Mouse (Mus musculus) ES-E14 (cell line): ENCODE data around the gene Hlcs. TPM values are rescaled to one million over a fixed set of nuclear protein-coding genes. Genes with fewer than 3 reads are reported as not detected.

Experiments
- DNase-seq: peaks from one replicate; pipeline ENCODE4 v3.0.0-alpha.2; 2013; ENCODE audit warnings: low read depth, low spot score
- H3K27ac ChIP-seq: 2 replicates; pipeline ENCODE4 v1.5.1; 2012; ENCODE audit warnings: low read depth, mild to moderate bottlenecking, low read length, moderate library complexity, mixed read lengths; ENCODE audit not compliant: poor library complexity, insufficient read depth, severe bottlenecking
- H3K36me3 ChIP-seq: 2 replicates; pipeline ENCODE4 v1.6.1; 2012; ENCODE audit warnings: mild to moderate bottlenecking, low read length, moderate library complexity, mixed read lengths; ENCODE audit not compliant: control insufficient read depth, poor library complexity, insufficient read depth, severe bottlenecking
- H3K4me1 ChIP-seq, 2 experiments: fragments of 150-350 bp in 1 of 2; sonication (generic) in 1 of 2; 2 replicates each; pipeline ENCODE4 v1.6.1; 2012; ENCODE audit warnings: low read length in 2 of 2, mild to moderate bottlenecking in 1 of 2, mixed read lengths in 1 of 2; ENCODE audit not compliant: control insufficient read depth in 2 of 2, insufficient read depth in 2 of 2, poor library complexity in 1 of 2
- H3K4me3 ChIP-seq, 2 experiments: fragments of 150-350 bp in 1 of 2; sonication (generic) in 1 of 2; 2 replicates each; pipeline ENCODE4 v1.5.1; 2012; ENCODE audit warnings: low read length in 2 of 2, low read depth in 1 of 2, mild to moderate bottlenecking in 1 of 2, mixed read lengths in 1 of 2; ENCODE audit not compliant: insufficient read depth in 1 of 2, poor library complexity in 1 of 2, severe bottlenecking in 1 of 2
- H3K9ac ChIP-seq: 2 replicates; pipeline ENCODE4 v1.6.1; 2012; ENCODE audit warnings: low read depth, mild to moderate bottlenecking, low read length, mixed read lengths; ENCODE audit not compliant: poor library complexity, insufficient read depth, severe bottlenecking
- H3K9me3 ChIP-seq: fragments of 150-350 bp; sonication (generic); 2 replicates; pipeline ENCODE4 v1.6.1; 2012; ENCODE audit warnings: low read depth, mild to moderate bottlenecking, low read length; ENCODE audit not compliant: control insufficient read depth, insufficient read depth
- CHD2 ChIP-seq: IDR thresholded peaks from 2 replicates; pipeline ENCODE4 v1.6.1; 2014; ENCODE audit warnings: mild to moderate bottlenecking, low read depth, low read length, inconsistent platforms
- HCFC1 ChIP-seq: IDR thresholded peaks from 2 replicates; pipeline ENCODE4 v1.6.1; 2012; ENCODE audit warnings: low read length, inconsistent platforms, borderline replicate concordance; ENCODE audit not compliant: insufficient read depth
- MAFK ChIP-seq: IDR thresholded peaks from 2 replicates; pipeline ENCODE4 v1.6.1; 2014; ENCODE audit warnings: mild to moderate bottlenecking, low read depth, low read length, inconsistent platforms; ENCODE audit not compliant: insufficient read depth
- ZC3H11A ChIP-seq: IDR thresholded peaks from 2 replicates; pipeline ENCODE4 v1.6.1; 2012; ENCODE audit warnings: low read depth, mild to moderate bottlenecking, inconsistent platforms, low read length, borderline replicate concordance
- ZNF384 ChIP-seq: IDR thresholded peaks from 2 replicates; pipeline ENCODE4 v1.6.1; 2012; ENCODE audit warnings: low read depth, low read length, inconsistent platforms
- in situ Hi-C, 2 experiments: fragments of 600-800 bp; cut with MboI; formaldehyde crosslinking; loops; one replicate each; pipeline ENCODE4 v1.15.1; 2025; ENCODE audit warnings: low sequenced_read_pairs in 2 of 2, inconsistent platforms in 1 of 2; ENCODE audit not compliant: unreplicated experiment in 2 of 2
- total RNA-seq: library from RNA; depleted of rRNA; stranded (reverse); fragments of 300-350 nt; gene quantifications from 2 replicates; pipeline ENCODE4 v1.2.3, GENCODE M21; 2012

The Hlcs gene
- total RNA-seq, 1 experiment = 5.2 TPM

GRCm38 (mm10) chr16:94328881-94329867 lies 15.8 kb upstream of the Hlcs start:
- Histone ChIP-seq H3K9me3 (no peaks in the 10 kb centered on the region), H3K27ac (no peak overlapping the region), H3K9ac (no peak overlapping the region), H3K36me3 (no peaks in the 10 kb centered on the region), H3K4me1 (no peaks in the 10 kb centered on the region), H3K4me3 (peak overlapping the region; percentile 64 to 67; a peak in 3 of 4 replicates)
- no peak for DNase-seq
- TF ChIP-seq ZC3H11A (no peak), ZNF384 (no peak), MAFK (no peak), HCFC1 (no peak), CHD2 (no peak)
- in situ Hi-C loops = no loop called here

GRCm38 (mm10) chr16:94327781-94328711 lies 14.7 kb upstream of the Hlcs start, which contains the start of gene Ripply3:
Ripply3 (plus strand) TSS chr16:94328420.
- in situ Hi-C loops = no loop called here
- Histone ChIP-seq H3K4me1 (0 out of 4 replicates have a peak, but pooled peaks cover 0 to 2% of the 10 kb centered on the region in 2 experiments), H3K27ac (no peak within 1 kb of the TSS), H3K36me3 (no peaks in the 10 kb centered on the region), H3K4me3 (peak within 1 kb of the TSS; percentile 64 to 67), H3K9me3 (no peaks in the 10 kb centered on the region), H3K9ac (peak within 1 kb of the TSS; percentile 66)
- TF ChIP-seq ZC3H11A (no peak), MAFK (no peak), HCFC1 (no peak), ZNF384 (no peak), CHD2 (no peak)
- no peak for DNase-seq

GRCm38 (mm10) chr16:94326008-94326407 lies 12.6 kb upstream of the Hlcs start:
- Histone ChIP-seq H3K9ac (no peak overlapping the region), H3K36me3 (no peaks in the 10 kb centered on the region), H3K4me1 (0 out of 4 replicates have a peak, but pooled peaks cover 0 to 2% of the 10 kb centered on the region in 2 experiments), H3K4me3 (no peak overlapping the region), H3K27ac (no peak overlapping the region), H3K9me3 (no peaks in the 10 kb centered on the region)
- no peak for DNase-seq
- in situ Hi-C loops = no loop called here
- TF ChIP-seq ZNF384 (no peak), MAFK (no peak), CHD2 (no peak), ZC3H11A (no peak), HCFC1 (no peak)

- Histone ChIP-seq H3K4me1 (0 out of 4 replicates have a peak, but pooled peaks cover 0 to 2% of the 10 kb centered on the region in 2 experiments), H3K36me3 (no peaks in the 10 kb centered on the region), H3K9ac (no peak overlapping the region), H3K9me3 (no peaks in the 10 kb centered on the region), H3K27ac (no peak overlapping the region), H3K4me3 (no peak overlapping the region)
- in situ Hi-C loops = no loop called here
- TF ChIP-seq CHD2 = no peak
- no peak for TF ChIP-seq MAFK
- no peak for TF ChIP-seq HCFC1
- TF ChIP-seq ZNF384 = no peak
- TF ChIP-seq ZC3H11A = no peak
- no peak for DNase-seq
These were observed 10.3 kb upstream of the Hlcs start for GRCm38 (mm10) chr16:94323681-94324080.
